23 mouse cellular contexts compared by ENCODE assay signal in genomic region chr16:62686073-62686472, GRCm38 (mm10).
DNase-seq lines count a peak whose midpoint lies in the region; ATAC-seq and TF ChIP-seq lines count a peak whose summit lies in the region.
"Had no signal": no experiment of that assay in that cellular context is flagged by ENCODE, and none has a peak within 500 bp of the region (broad histone marks: within the 10 kb centered on the region; RNA-seq: fewer than 3 reads in every experiment).

No protein-coding gene starts in this region.

- 29% methylated on average over 2 of the region's 2 CpGs for WGBS in forebrain, embryonic 13.5 days
- 64% methylated on average over 2 of the region's 2 CpGs for WGBS in forebrain, embryonic 11.5 days
- WGBS in forebrain, embryonic 16.5 days = 11% methylated on average over 2 of the region's 2 CpGs

- H3K27ac ChIP-seq in forebrain, embryonic 13.5 days = peak overlapping the region; percentile 10; the same call in 1 of the 2 replicates
- no peak overlapping the region for H3K27ac ChIP-seq in forebrain, embryonic 11.5 days (ENCODE audit: low read depth, low read length)
- H3K27ac ChIP-seq in forebrain, embryonic 16.5 days (ENCODE audit: low read length) = peak overlapping the region; percentile 41; the same call in 1 of the 2 replicates
- H3K27ac ChIP-seq: heart, embryonic 15.5 days; hindbrain, embryonic 10.5 days; hindbrain, embryonic 13.5 days; intestine, embryonic 15.5 days had no signal

- TF ChIP-seq POLR2A in brain, embryonic 14.5 days (IDR thresholded peaks at IDR 0.05; ENCODE audit: borderline replicate concordance, extremely low read depth, insufficient read depth, insufficient read length, poor library complexity, severe bottlenecking) = no peak

- H3K4me1 ChIP-seq in forebrain, embryonic 13.5 days = peaks cover 19% of the 10 kb centered on the region
- H3K4me1 ChIP-seq in forebrain, embryonic 11.5 days (replicated peaks; ENCODE audit: control insufficient read depth, insufficient read depth, low read length) = no peaks in the 10 kb centered on the region
- H3K4me1 ChIP-seq in forebrain, embryonic 16.5 days (replicated peaks; ENCODE audit: control insufficient read depth, insufficient read depth, low read length) = peaks cover 6% of the 10 kb centered on the region
- H3K4me1 ChIP-seq: heart, embryonic 12.5 days; heart, embryonic 15.5 days; hindbrain, embryonic 10.5 days; hindbrain, embryonic 13.5 days; intestine, embryonic 15.5 days had no signal

- no peak overlapping the region for H3K9ac ChIP-seq in forebrain, embryonic 13.5 days
- H3K9ac ChIP-seq in forebrain, embryonic 11.5 days (ENCODE audit: low read length) = no peak overlapping the region
- no peak overlapping the region for H3K9ac ChIP-seq in forebrain, embryonic 16.5 days (replicated peaks; ENCODE audit: low read depth, low read length)
- H3K9ac ChIP-seq: heart, embryonic 12.5 days; heart, embryonic 15.5 days; hindbrain, embryonic 13.5 days; intestine, embryonic 15.5 days had no signal

- no peaks in the 10 kb centered on the region for H3K27me3 ChIP-seq in forebrain, embryonic 13.5 days
- H3K27me3 ChIP-seq in forebrain, embryonic 11.5 days (ENCODE audit: control insufficient read depth, insufficient read depth, low read length) = no peaks in the 10 kb centered on the region
- no peaks in the 10 kb centered on the region for H3K27me3 ChIP-seq in forebrain, embryonic 16.5 days (replicated peaks; ENCODE audit: control insufficient read depth, insufficient read depth, low read length)
- H3K27me3 ChIP-seq: heart, embryonic 12.5 days; heart, embryonic 15.5 days; hindbrain, embryonic 13.5 days; intestine, embryonic 15.5 days had no signal

- no peaks in the 10 kb centered on the region for H3K9me3 ChIP-seq in forebrain, embryonic 13.5 days (replicated peaks)
- no peaks in the 10 kb centered on the region for H3K9me3 ChIP-seq in forebrain, embryonic 11.5 days (ENCODE audit: control insufficient read depth, low read length)
- no peaks in the 10 kb centered on the region for H3K9me3 ChIP-seq in forebrain, embryonic 16.5 days (ENCODE audit: control insufficient read depth, low read length)
- H3K9me3 ChIP-seq: heart, embryonic 12.5 days; heart, embryonic 15.5 days; hindbrain, embryonic 10.5 days; hindbrain, embryonic 13.5 days; intestine, embryonic 15.5 days had no signal

- no peaks in the 10 kb centered on the region for H3K36me3 ChIP-seq in forebrain, embryonic 13.5 days (ENCODE audit: poor library complexity, severe bottlenecking)
- no peaks in the 10 kb centered on the region for H3K36me3 ChIP-seq in forebrain, embryonic 11.5 days (ENCODE audit: control insufficient read depth, insufficient read depth, low read length)
- no peaks in the 10 kb centered on the region for H3K36me3 ChIP-seq in forebrain, embryonic 16.5 days (ENCODE audit: control insufficient read depth, insufficient read depth)
- H3K36me3 ChIP-seq: heart, embryonic 12.5 days; heart, embryonic 15.5 days; hindbrain, embryonic 10.5 days; hindbrain, embryonic 13.5 days; intestine, embryonic 15.5 days had no signal

- no peak for DNase-seq in forebrain, embryonic 11.5 days (ENCODE audit: low spot score)
- peak; percentile 91 for DNase-seq in brain, embryonic 14.5 days (ENCODE audit: low read depth)
- no peak for DNase-seq in spleen, adult 18-20 months
- DNase-seq in adrenal gland, adult 2 months = no peak
- DNase-seq: adrenal gland, adult 8-10 months; adrenal gland, postnatal 25 days; B cell, adult 2 months; cerebellum, adult 18-20 months; cerebellum, adult 9-10 months; cerebellum, postnatal 14 days; gastrocnemius, postnatal 25 days; heart, adult 18-20 months; heart, postnatal 10 days; heart, postnatal 36 days; kidney, adult 11 months had no signal

- no peak for TF ChIP-seq CTCF in brain, embryonic 14.5 days (IDR thresholded peaks at IDR 0.05; ENCODE audit: borderline replicate concordance, extremely low read depth, insufficient read depth, insufficient read length)

- no peak overlapping the region for H3K4me2 ChIP-seq in forebrain, embryonic 13.5 days
- no peak overlapping the region for H3K4me2 ChIP-seq in forebrain, embryonic 11.5 days (ENCODE audit: low read depth, low read length, severe bottlenecking)
- H3K4me2 ChIP-seq in forebrain, embryonic 16.5 days (ENCODE audit: low read length) = no peak overlapping the region
- H3K4me2 ChIP-seq: heart, embryonic 12.5 days; heart, embryonic 15.5 days; hindbrain, embryonic 13.5 days; intestine, embryonic 15.5 days had no signal

- no peak overlapping the region for H3K4me3 ChIP-seq in forebrain, embryonic 13.5 days
- no peak overlapping the region for H3K4me3 ChIP-seq in forebrain, embryonic 11.5 days (ENCODE audit: low read depth, low read length)
- no peak overlapping the region for H3K4me3 ChIP-seq in forebrain, embryonic 16.5 days (replicated peaks; ENCODE audit: low read length)
- H3K4me3 ChIP-seq: heart, embryonic 12.5 days; heart, embryonic 15.5 days; hindbrain, embryonic 10.5 days; hindbrain, embryonic 13.5 days; intestine, embryonic 15.5 days had no signal

- ATAC-seq in forebrain, embryonic 13.5 days = peak; percentile 73
- no peak for ATAC-seq in forebrain, embryonic 11.5 days (replicated peaks; ENCODE audit: low FRiP score)
- peak; percentile 61 for ATAC-seq in forebrain, embryonic 16.5 days
- ATAC-seq: hindbrain, embryonic 16.5 days; intestine, embryonic 15.5 days had no signal
